Mouse (Mus musculus): ENCODE measurements around the gene Tnfrsf18. TPM values are rescaled to one million over a fixed set of nuclear protein-coding genes. Genes with fewer than 3 reads are reported as not detected.
A peak's percentile ranks its signal among the peaks of the same experiment; 100 is the strongest.

The Tnfrsf18 gene
- polyA plus RNA-seq, 1 experiment from 2014 or later, result 1.4 TPM

- Histone ChIP-seq H3K27me3 (replicated peaks; ENCODE audit: control insufficient read depth, insufficient read depth, low read length) (no peaks in the 10 kb centered on the region), H3K27ac (ENCODE audit: low read length) (peak overlapping the region; percentile 86; the same call in 1 of the 2 replicates), H3K4me3 (ENCODE audit: low read length) (no peak overlapping the region), H3K9ac (ENCODE audit: low read depth, low read length) (0 out of 2 replicates have a peak overlapping the region, but pooled peaks have one; percentile 14), H3K9me3 (ENCODE audit: control insufficient read depth, low read length) (no peaks in the 10 kb centered on the region), H3K36me3 (ENCODE audit: control insufficient read depth, insufficient read depth, low read length) (no peaks in the 10 kb centered on the region), H3K4me2 (ENCODE audit: low read depth, low read length) (no peak overlapping the region), H3K4me1 (ENCODE audit: control insufficient read depth, insufficient read depth, low read length) (peaks cover 19% of the 10 kb centered on the region; the same call in 1 of the 2 replicates)
- whole genome bisulfite sequencing, result 74% methylated on average over 4 of the region's 4 CpGs
- ATAC-seq, result no peak
Observed at GRCm38 (mm10) chr4:156053113-156053512, 27.1 kb downstream of the Tnfrsf18 start.

DNA sequence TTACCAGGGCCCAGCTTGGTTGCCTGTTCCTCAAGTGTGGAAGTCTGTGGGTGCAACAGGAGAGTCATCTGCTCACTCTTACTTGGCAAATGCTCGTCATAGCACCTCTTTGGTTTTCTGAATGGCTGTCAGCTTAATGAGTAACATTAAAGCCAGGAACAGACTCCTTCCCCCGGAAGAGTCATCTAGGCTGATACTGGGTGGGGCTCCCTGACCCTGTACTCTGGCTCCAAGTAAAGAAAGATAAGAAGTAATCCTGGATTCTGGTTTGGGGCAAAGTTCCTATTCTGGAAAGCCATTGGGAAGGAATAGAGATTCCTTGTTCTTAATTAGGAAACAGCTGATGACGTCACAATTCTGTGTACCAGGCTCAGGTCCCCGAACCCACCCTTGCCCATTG, 28.2 kb downstream of the Tnfrsf18 start:
- Histone ChIP-seq H3K9me3 (ENCODE audit: control insufficient read depth, low read length) (no peaks in the 10 kb centered on the region), H3K4me3 (ENCODE audit: low read length) (no peak overlapping the region; the same call in 1 of the 2 replicates), H3K4me2 (ENCODE audit: low read depth, low read length) (peak overlapping the region; percentile 39), H3K27me3 (replicated peaks; ENCODE audit: control insufficient read depth, insufficient read depth, low read length) (no peaks in the 10 kb centered on the region), H3K36me3 (ENCODE audit: control insufficient read depth, insufficient read depth, low read length) (no peaks in the 10 kb centered on the region), H3K9ac (ENCODE audit: low read depth, low read length) (0 out of 2 replicates have a peak overlapping the region, but pooled peaks have one; percentile 14), H3K27ac (ENCODE audit: low read length) (peak overlapping the region; percentile 86), H3K4me1 (ENCODE audit: control insufficient read depth, insufficient read depth, low read length) (peaks cover 19% of the 10 kb centered on the region; the same call in 1 of the 2 replicates)
- 62% methylated on average over 4 of the region's 4 CpGs for WGBS
- ATAC-seq, result peak; percentile 81

GRCm38 (mm10) chr4:156054606-156055005, 28.6 kb downstream of the Tnfrsf18 start:
- Histone ChIP-seq H3K36me3 (ENCODE audit: control insufficient read depth, insufficient read depth, low read length) (no peaks in the 10 kb centered on the region), H3K9me3 (ENCODE audit: control insufficient read depth, low read length) (no peaks in the 10 kb centered on the region), H3K4me2 (ENCODE audit: low read depth, low read length) (peak overlapping the region; percentile 39), H3K27me3 (replicated peaks; ENCODE audit: control insufficient read depth, insufficient read depth, low read length) (no peaks in the 10 kb centered on the region), H3K4me1 (ENCODE audit: control insufficient read depth, insufficient read depth, low read length) (peaks cover 19% of the 10 kb centered on the region; the same call in 1 of the 2 replicates), H3K9ac (ENCODE audit: low read depth, low read length) (peak overlapping the region; percentile 68), H3K27ac (ENCODE audit: low read length) (peak overlapping the region; percentile 86), H3K4me3 (ENCODE audit: low read length) (peak overlapping the region; percentile 59)
- WGBS, result 76% methylated on average over 6 of the region's 6 CpGs
- peak; percentile 65 for ATAC-seq

- ATAC-seq, result no peak
- Histone ChIP-seq H3K36me3 (ENCODE audit: control insufficient read depth, insufficient read depth, low read length) (no peaks in the 10 kb centered on the region), H3K4me2 (ENCODE audit: low read depth, low read length) (peak overlapping the region; percentile 39), H3K9ac (ENCODE audit: low read depth, low read length) (peak overlapping the region; percentile 68), H3K9me3 (ENCODE audit: control insufficient read depth, low read length) (no peaks in the 10 kb centered on the region), H3K4me3 (ENCODE audit: low read length) (peak overlapping the region; percentile 59), H3K27ac (ENCODE audit: low read length) (peak overlapping the region; percentile 86), H3K4me1 (ENCODE audit: control insufficient read depth, insufficient read depth, low read length) (peaks cover 21% of the 10 kb centered on the region; the same call in 1 of the 2 replicates), H3K27me3 (replicated peaks; ENCODE audit: control insufficient read depth, insufficient read depth, low read length) (no peaks in the 10 kb centered on the region)
- WGBS, result 77% methylated on average over 5 of the region's 5 CpGs
Observed at GRCm38 (mm10) chr4:156055173-156055572, 29.2 kb downstream of the Tnfrsf18 start.

- Histone ChIP-seq H3K27me3 (replicated peaks; ENCODE audit: control insufficient read depth, insufficient read depth, low read length) (no peaks in the 10 kb centered on the region), H3K27ac (ENCODE audit: low read length) (peak overlapping the region; percentile 79)
- ATAC-seq, result no peak
Observed at GRCm38 (mm10) chr4:156057702-156058101, 31.7 kb downstream of the Tnfrsf18 start.

DNA sequence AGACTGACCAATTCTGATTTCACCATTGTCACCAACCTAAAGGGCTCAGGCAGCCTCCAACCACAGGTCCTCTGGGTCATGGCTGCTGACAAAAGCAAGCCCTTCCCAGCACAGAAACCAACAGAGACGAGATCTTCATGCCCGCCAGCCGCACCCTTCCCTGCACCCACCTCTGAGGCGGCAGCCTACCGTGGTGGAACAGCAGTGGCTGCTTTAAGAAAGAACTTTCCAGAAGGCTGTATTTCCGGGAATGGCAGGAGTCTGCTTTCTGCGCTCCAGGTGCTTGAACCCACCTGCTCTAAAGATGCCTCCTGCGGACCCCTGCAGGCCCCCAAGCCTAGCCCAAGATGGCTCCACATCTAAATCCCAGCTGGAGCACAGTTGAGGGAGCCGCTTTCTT, 32.9 kb downstream of the Tnfrsf18 start:
- Histone ChIP-seq H3K9me3 (ENCODE audit: control insufficient read depth, low read length) (no peaks in the 10 kb centered on the region), H3K4me3 (ENCODE audit: low read length) (peak overlapping the region; percentile 59), H3K36me3 (ENCODE audit: control insufficient read depth, insufficient read depth, low read length) (no peaks in the 10 kb centered on the region), H3K27me3 (replicated peaks; ENCODE audit: control insufficient read depth, insufficient read depth, low read length) (no peaks in the 10 kb centered on the region), H3K4me2 (ENCODE audit: low read depth, low read length) (peak overlapping the region; percentile 22; the same call in 1 of the 2 replicates), H3K9ac (ENCODE audit: low read depth, low read length) (peak overlapping the region; percentile 79), H3K4me1 (ENCODE audit: control insufficient read depth, insufficient read depth, low read length) (peaks cover 15% of the 10 kb centered on the region; the same call in 1 of the 2 replicates), H3K27ac (ENCODE audit: low read length) (peak overlapping the region; percentile 98)
- WGBS, result 51% methylated on average over 9 of the region's 9 CpGs
- ATAC-seq, result no peak

More at GRCm38 (mm10) chr4:156057702-156058101, 31.7 kb downstream of the Tnfrsf18 start:
- Histone ChIP-seq H3K4me3 (ENCODE audit: low read length) (peak overlapping the region; percentile 59), H3K4me1 (ENCODE audit: control insufficient read depth, insufficient read depth, low read length) (peaks cover 22% of the 10 kb centered on the region; the same call in 1 of the 2 replicates), H3K36me3 (ENCODE audit: control insufficient read depth, insufficient read depth, low read length) (no peaks in the 10 kb centered on the region), H3K4me2 (ENCODE audit: low read depth, low read length) (peak overlapping the region; percentile 39), H3K9ac (ENCODE audit: low read depth, low read length) (peak overlapping the region; percentile 68), H3K9me3 (ENCODE audit: control insufficient read depth, low read length) (no peaks in the 10 kb centered on the region)
- 48% methylated on average over 10 of the region's 10 CpGs for WGBS

GRCm38 (mm10) chr4:156059261-156059660, 33.3 kb downstream of the Tnfrsf18 start, which contains the start of gene Ttll10:
TSS of gene Ttll10 (minus strand) at chr4:156059414.
- Histone ChIP-seq H3K9me3 (ENCODE audit: control insufficient read depth, low read length) (no peaks in the 10 kb centered on the region), H3K9ac (ENCODE audit: low read depth, low read length) (peak within 1 kb of the TSS; percentile 79), H3K27ac (ENCODE audit: low read length) (peak within 1 kb of the TSS; percentile 98), H3K36me3 (ENCODE audit: control insufficient read depth, insufficient read depth, low read length) (no peaks in the 10 kb centered on the region), H3K4me3 (ENCODE audit: low read length) (peak within 1 kb of the TSS; percentile 59), H3K4me2 (ENCODE audit: low read depth, low read length) (peak within 1 kb of the TSS; percentile 40), H3K4me1 (ENCODE audit: control insufficient read depth, insufficient read depth, low read length) (peaks cover 15% of the 10 kb centered on the region; the same call in 1 of the 2 replicates), H3K27me3 (replicated peaks; ENCODE audit: control insufficient read depth, insufficient read depth, low read length) (no peaks in the 10 kb centered on the region)
- WGBS, result 28% methylated on average over 5 of the region's 5 CpGs
- peak; percentile 80 for ATAC-seq

DNA sequence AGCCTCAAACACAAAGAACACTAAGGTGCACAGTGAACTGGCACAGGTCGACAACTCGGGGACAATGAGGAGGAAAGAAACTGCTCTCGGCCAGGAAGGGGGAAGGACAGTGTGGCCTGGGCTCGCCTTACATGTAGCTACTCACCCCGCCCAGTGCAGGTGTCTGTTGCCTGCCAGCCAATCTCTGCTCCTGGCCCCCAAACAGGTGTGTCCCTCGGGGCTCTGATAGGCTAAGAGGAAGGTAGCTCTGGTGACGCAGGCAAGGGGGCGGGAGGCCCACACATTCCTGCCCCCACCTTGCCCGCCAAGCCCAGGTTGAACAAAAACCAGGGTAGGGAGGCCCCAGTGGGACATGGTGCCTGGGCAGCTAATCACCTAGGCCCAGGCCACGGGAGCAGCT, 33.7 kb downstream of the Tnfrsf18 start:
- 20% methylated on average over 10 of the region's 10 CpGs for WGBS
- H3K27ac ChIP-seq (ENCODE audit: low read length), result peak overlapping the region; percentile 98
- ATAC-seq, result peak; percentile 98
- peak overlapping the region; percentile 40 for H3K4me2 ChIP-seq (ENCODE audit: low read depth, low read length)
- H3K4me3 ChIP-seq (ENCODE audit: low read length), result peak overlapping the region; percentile 59
- peak overlapping the region; percentile 79 for H3K9ac ChIP-seq (ENCODE audit: low read depth, low read length)
- H3K4me1 ChIP-seq (ENCODE audit: control insufficient read depth, insufficient read depth, low read length), result peaks cover 14% of the 10 kb centered on the region; the same call in 1 of the 2 replicates
- no peaks in the 10 kb centered on the region for H3K36me3 ChIP-seq (ENCODE audit: control insufficient read depth, insufficient read depth, low read length)
- no peaks in the 10 kb centered on the region for H3K27me3 ChIP-seq (replicated peaks; ENCODE audit: control insufficient read depth, insufficient read depth, low read length)
- H3K9me3 ChIP-seq (ENCODE audit: control insufficient read depth, low read length), result no peaks in the 10 kb centered on the region

GRCm38 (mm10) chr4:156063861-156064509, 38.0 kb downstream of the Tnfrsf18 start:
- Histone ChIP-seq H3K4me3 (ENCODE audit: low read length) (no peak overlapping the region), H3K4me2 (ENCODE audit: low read depth, low read length) (no peak overlapping the region), H3K4me1 (ENCODE audit: control insufficient read depth, insufficient read depth, low read length) (peaks cover 14% of the 10 kb centered on the region; the same call in 1 of the 2 replicates), H3K9me3 (ENCODE audit: control insufficient read depth, low read length) (no peaks in the 10 kb centered on the region), H3K9ac (ENCODE audit: low read depth, low read length) (0 out of 2 replicates have a peak overlapping the region, but pooled peaks have one; percentile 4), H3K36me3 (ENCODE audit: control insufficient read depth, insufficient read depth, low read length) (no peaks in the 10 kb centered on the region), H3K27ac (ENCODE audit: low read length) (peak overlapping the region; percentile 62), H3K27me3 (replicated peaks; ENCODE audit: control insufficient read depth, insufficient read depth, low read length) (no peaks in the 10 kb centered on the region)
- 0 out of 2 replicates have a peak, but pooled peaks have one; percentile 22 for ATAC-seq
- 16% methylated on average over 4 of the region's 4 CpGs for WGBS
